Mouse (Mus musculus) cerebellum, postnatal 25 days (tissue): ENCODE data around the gene Hid1.

Source experiments
- DNase-seq, 2 experiments: peaks; one replicate each; pipeline ENCODE4 v3.0.0; 2021; ENCODE audit warnings: mixed read lengths in 2 of 2

The Hid1 gene

GRCm38 (mm10) chr11:115374695-115375425 lies 7.3 kb upstream of the Hid1 start:
- no peak for DNase-seq

- DNase-seq, result peak; percentile 85 to 89
Measured at GRCm38 (mm10) chr11:115373805-115374694, 6.5 kb upstream of the Hid1 start.

GRCm38 (mm10) chr11:115372737-115373136 lies 5.2 kb upstream of the Hid1 start:
- DNase-seq, result no peak

- DNase-seq, result no peak
Measured at GRCm38 (mm10) chr11:115372015-115372414, 4.5 kb upstream of the Hid1 start.

GRCm38 (mm10) chr11:115371354-115371753 lies 3.8 kb upstream of the Hid1 start:
- DNase-seq, result no peak

- no peak for DNase-seq
Measured at GRCm38 (mm10) chr11:115370368-115370767, 2.8 kb upstream of the Hid1 start.

- DNase-seq, result peak; percentile 70 to 74
Measured at GRCm38 (mm10) chr11:115366706-115367394, 706 bp downstream of the Hid1 start.

GRCm38 (mm10) chr11:115366039-115366705 lies 1.4 kb downstream of the Hid1 start:
- peak; percentile 59 to 65 for DNase-seq

- peak in 1 of 2 experiments; percentile 58 for DNase-seq
Measured at GRCm38 (mm10) chr11:115364136-115364535, 3.4 kb downstream of the Hid1 start.

GRCm38 (mm10) chr11:115359726-115360125 lies 7.8 kb downstream of the Hid1 start:
- DNase-seq, result peak in 1 of 2 experiments; percentile 36

GRCm38 (mm10) chr11:115359293-115359692 lies 8.3 kb downstream of the Hid1 start:
- DNase-seq, result peak in 1 of 2 experiments; percentile 34

GRCm38 (mm10) chr11:115358468-115358867 lies 9.1 kb downstream of the Hid1 start:
- peak; percentile 85 to 90 for DNase-seq

GRCm38 (mm10) chr11:115354183-115354582 lies 13.4 kb downstream of the Hid1 start:
- peak; percentile 77 to 83 for DNase-seq

GRCm38 (mm10) chr11:115353375-115353774 lies 14.2 kb downstream of the Hid1 start:
- no peak for DNase-seq

GRCm38 (mm10) chr11:115349976-115350375 lies 17.6 kb downstream of the Hid1 start:
- DNase-seq, result no peak

- DNase-seq, result peak in 1 of 2 experiments; percentile 15
Measured at GRCm38 (mm10) chr11:115348681-115349248, 18.8 kb downstream of the Hid1 start.

GRCm38 (mm10) chr11:115345515-115345914 lies 22.0 kb downstream of the Hid1 start:
- no peak for DNase-seq

GRCm38 (mm10) chr11:115344967-115345366 lies 22.6 kb downstream of the Hid1 start:
- DNase-seq, result no peak

GRCm38 (mm10) chr11:115341866-115342265 lies 25.7 kb downstream of the Hid1 start:
- DNase-seq, result no peak

GRCm38 (mm10) chr11:115341246-115341645 lies 26.3 kb downstream of the Hid1 start:
- DNase-seq, result peak in 1 of 2 experiments; percentile 50

GRCm38 (mm10) chr11:115337826-115338225 lies 29.7 kb downstream of the Hid1 start:
- DNase-seq, result no peak

GRCm38 (mm10) chr11:115337350-115337749 lies 30.2 kb downstream of the Hid1 start:
- no peak for DNase-seq
